In genomic region chr7:29906682-29907058, GRCm38 (mm10) we compare ENCODE assay signal across 8 mouse cellular contexts. TPM values are rescaled to one million over a fixed set of nuclear protein-coding genes. Genes with fewer than 3 reads are reported as not detected.
A peak's percentile ranks its signal among the peaks of the same experiment; 100 is the strongest.
DNase-seq lines count a peak whose midpoint lies in the region; ATAC-seq and TF ChIP-seq lines count a peak whose summit lies in the region.

No protein-coding gene starts in this region.

- peaks cover 16% of the 10 kb centered on the region for H3K4me1 ChIP-seq in embryonic facial prominence, embryonic 14.5 days (ENCODE audit: control insufficient read depth, insufficient read depth, low read length)
- no peaks in the 10 kb centered on the region for H3K4me1 ChIP-seq in intestine, postnatal 0 days (replicated peaks; ENCODE audit: control insufficient read depth, insufficient read depth, low read length)
- H3K4me1 ChIP-seq in midbrain, embryonic 16.5 days (ENCODE audit: control insufficient read depth, insufficient read depth, low read length): peaks cover 30% of the 10 kb centered on the region

- H3K36me3 ChIP-seq in embryonic facial prominence, embryonic 14.5 days (ENCODE audit: control insufficient read depth, insufficient read depth, low read length): peaks cover 21% of the 10 kb centered on the region
- H3K36me3 ChIP-seq in intestine, postnatal 0 days (ENCODE audit: control insufficient read depth, insufficient read depth): no peaks in the 10 kb centered on the region; the same call in 1 of the 2 replicates
- peaks cover 10% of the 10 kb centered on the region for H3K36me3 ChIP-seq in midbrain, embryonic 16.5 days (ENCODE audit: control insufficient read depth, insufficient read depth, low read length)

- H3K27ac ChIP-seq in embryonic facial prominence, embryonic 14.5 days (replicated peaks; ENCODE audit: low read depth, low read length): peak overlapping the region; percentile 95
- H3K27ac ChIP-seq in intestine, postnatal 0 days (ENCODE audit: low read depth, low read length): peak overlapping the region; percentile 87; the same call in 1 of the 2 replicates
- peak overlapping the region; percentile 85 for H3K27ac ChIP-seq in midbrain, embryonic 16.5 days (ENCODE audit: low read length)

- TF ChIP-seq CTCF in intestine, postnatal 0 days (IDR thresholded peaks at IDR 0.05; ENCODE audit: low read depth): no peak

- peak overlapping the region; percentile 70; the same call in 1 of the 2 replicates for H3K9ac ChIP-seq in embryonic facial prominence, embryonic 14.5 days (ENCODE audit: low read depth, low read length)
- 0 out of 2 replicates have a peak overlapping the region, but pooled peaks have one; percentile 68 for H3K9ac ChIP-seq in intestine, postnatal 0 days (ENCODE audit: low read depth, low read length)
- H3K9ac ChIP-seq in midbrain, embryonic 16.5 days (ENCODE audit: low read depth, low read length): peak overlapping the region; percentile 42; the same call in 1 of the 2 replicates

- 25% methylated on average over 8 of the region's 8 CpGs for WGBS in embryonic facial prominence, embryonic 14.5 days
- 21% methylated on average over 8 of the region's 8 CpGs for WGBS in intestine, postnatal 0 days
- WGBS in midbrain, embryonic 16.5 days: 12% methylated on average over 8 of the region's 8 CpGs

- no peaks in the 10 kb centered on the region for H3K9me3 ChIP-seq in embryonic facial prominence, embryonic 14.5 days (ENCODE audit: control insufficient read depth, low read length)
- H3K9me3 ChIP-seq in intestine, postnatal 0 days (ENCODE audit: control insufficient read depth): no peaks in the 10 kb centered on the region
- H3K9me3 ChIP-seq in midbrain, embryonic 16.5 days (replicated peaks; ENCODE audit: control insufficient read depth, low read length, poor library complexity, severe bottlenecking): no peaks in the 10 kb centered on the region

- no peaks in the 10 kb centered on the region for H3K27me3 ChIP-seq in embryonic facial prominence, embryonic 14.5 days (replicated peaks; ENCODE audit: control insufficient read depth, insufficient read depth, low read length)
- H3K27me3 ChIP-seq in intestine, postnatal 0 days (replicated peaks; ENCODE audit: control insufficient read depth, insufficient read depth, low read length): no peaks in the 10 kb centered on the region
- H3K27me3 ChIP-seq in midbrain, embryonic 16.5 days (ENCODE audit: control insufficient read depth, insufficient read depth, low read depth, low read length): no peaks in the 10 kb centered on the region

- 0 out of 2 replicates have a peak, but pooled peaks have one; percentile 2 for ATAC-seq in embryonic facial prominence, embryonic 14.5 days (ENCODE audit: low read depth)
- ATAC-seq in intestine, postnatal 0 days: no peak
- ATAC-seq in midbrain, embryonic 16.5 days: 0 out of 2 replicates have a peak, but pooled peaks have one; percentile 27
- ATAC-seq in frontal cortex, adult (ENCODE audit: low TSS enrichment): no peak; the same call in 1 of the 2 replicates

- peak overlapping the region; percentile 61 for H3K4me3 ChIP-seq in embryonic facial prominence, embryonic 14.5 days (ENCODE audit: low read depth, low read length)
- H3K4me3 ChIP-seq in intestine, postnatal 0 days (ENCODE audit: low read depth, low read length): peak overlapping the region; percentile 64
- peak overlapping the region; percentile 70 for H3K4me3 ChIP-seq in midbrain, embryonic 16.5 days (ENCODE audit: low read depth, low read length)

- H3K4me2 ChIP-seq in embryonic facial prominence, embryonic 14.5 days (ENCODE audit: low read depth, low read length): peak overlapping the region; percentile 63
- peak overlapping the region; percentile 71 for H3K4me2 ChIP-seq in intestine, postnatal 0 days (replicated peaks; ENCODE audit: low read depth)
- H3K4me2 ChIP-seq in midbrain, embryonic 16.5 days (ENCODE audit: low read length): peak overlapping the region; percentile 60

- peak; percentile 10 to 20 for DNase-seq in layer of hippocampus, postnatal 14 days (ENCODE audit: low spot score in 2 of 2)
- no peak for DNase-seq in layer of hippocampus, adult 9-10 months (ENCODE audit: low spot score)
- DNase-seq in embryonic facial prominence, embryonic 14.5 days (ENCODE audit: low spot score): no peak
- DNase-seq in adrenal gland, adult 18-20 months (ENCODE audit: low spot score in 2 of 2): no peak
- DNase-seq in T-cell, adult 2 months (ENCODE audit: low spot score): no peak

RNA-seq across cellular contexts. Expression of gene Zfp27, which starts 0.3 kb away (rescaled TPM):
- total RNA-seq in layer of hippocampus, postnatal 14 days (2021): 10 to 100 TPM; 19.9 to 20.1 TPM
- polyA plus RNA-seq in embryonic facial prominence, embryonic 14.5 days (2014; fragmentation: Nextera tagmentation; extraction: Ambion mirVana): 12.0 and 13.7 TPM in 2 replicates
- 3.2 TPM in 2 replicates for polyA plus RNA-seq in intestine, postnatal 0 days (2015; fragmentation: Nextera tagmentation; extraction: Ambion mirVana)
- polyA plus RNA-seq in midbrain, embryonic 16.5 days (2015; fragmentation: Nextera tagmentation; extraction: Ambion mirVana): 14.0 and 14.7 TPM in 2 replicates
- 10 to 100 TPM in 1 of 2 experiments, 1 to 10 TPM in 1; 9.2 to 10.2 TPM for total RNA-seq in adrenal gland, adult 18-20 months (2021)

RNA-seq across cellular contexts. Expression of gene Zfp383, which starts 1.4 kb away (rescaled TPM):
- total RNA-seq in layer of hippocampus, postnatal 14 days (2021): 1 to 10 TPM; 8.2 to 9.4 TPM
- polyA plus RNA-seq in embryonic facial prominence, embryonic 14.5 days (2014; fragmentation: Nextera tagmentation; extraction: Ambion mirVana): 9.9 and 10.1 TPM in 2 replicates
- 1.4 and 1.8 TPM in 2 replicates for polyA plus RNA-seq in intestine, postnatal 0 days (2015; fragmentation: Nextera tagmentation; extraction: Ambion mirVana)
- polyA plus RNA-seq in midbrain, embryonic 16.5 days (2015; fragmentation: Nextera tagmentation; extraction: Ambion mirVana): 7.4 and 7.7 TPM in 2 replicates
- 1 to 10 TPM; 5.2 to 5.8 TPM for total RNA-seq in adrenal gland, adult 18-20 months (2021)

RNA-seq across cellular contexts. Expression of gene Zfp420, which starts 46.9 kb away (rescaled TPM):
- 10 to 100 TPM; 13.5 to 14.8 TPM for total RNA-seq in layer of hippocampus, postnatal 14 days (2021)
- 6.4 and 7.1 TPM in 2 replicates for polyA plus RNA-seq in embryonic facial prominence, embryonic 14.5 days (2014; fragmentation: Nextera tagmentation; extraction: Ambion mirVana)
- polyA plus RNA-seq in intestine, postnatal 0 days (2015; fragmentation: Nextera tagmentation; extraction: Ambion mirVana): 1.4 and 1.5 TPM in 2 replicates
- polyA plus RNA-seq in midbrain, embryonic 16.5 days (2015; fragmentation: Nextera tagmentation; extraction: Ambion mirVana): 23.7 and 26.7 TPM in 2 replicates
- 1 to 10 TPM; 6.3 to 6.8 TPM for total RNA-seq in adrenal gland, adult 18-20 months (2021)

RNA-seq across cellular contexts. Expression of gene Zfp74, which starts 47.2 kb away (rescaled TPM):
- total RNA-seq in layer of hippocampus, postnatal 14 days (2021): 10 to 100 TPM; 17.3 to 17.8 TPM
- 8.9 and 10.3 TPM in 2 replicates for polyA plus RNA-seq in embryonic facial prominence, embryonic 14.5 days (2014; fragmentation: Nextera tagmentation; extraction: Ambion mirVana)
- polyA plus RNA-seq in intestine, postnatal 0 days (2015; fragmentation: Nextera tagmentation; extraction: Ambion mirVana): 2.6 and 2.8 TPM in 2 replicates
- 24.4 and 26.7 TPM in 2 replicates for polyA plus RNA-seq in midbrain, embryonic 16.5 days (2015; fragmentation: Nextera tagmentation; extraction: Ambion mirVana)
- total RNA-seq in adrenal gland, adult 18-20 months (2021): 10 to 100 TPM in 1 of 2 experiments, 1 to 10 TPM in 1; 8.6 to 10.0 TPM

RNA-seq across cellular contexts. Expression of gene Zfp940, which starts 53.2 kb away (rescaled TPM):
- total RNA-seq in layer of hippocampus, postnatal 14 days (2021): 10 to 100 TPM; 16.5 to 18.0 TPM
- 3.6 and 4.4 TPM in 2 replicates for polyA plus RNA-seq in embryonic facial prominence, embryonic 14.5 days (2014; fragmentation: Nextera tagmentation; extraction: Ambion mirVana)
- 0.98 and 0.99 TPM in 2 replicates for polyA plus RNA-seq in intestine, postnatal 0 days (2015; fragmentation: Nextera tagmentation; extraction: Ambion mirVana)
- 17.4 and 17.9 TPM in 2 replicates for polyA plus RNA-seq in midbrain, embryonic 16.5 days (2015; fragmentation: Nextera tagmentation; extraction: Ambion mirVana)
- 1 to 10 TPM in 1 of 2 experiments, under 1 TPM in 1; 0.53 to 2.2 TPM for total RNA-seq in adrenal gland, adult 18-20 months (2021)

Comparison
In these comparisons a context has a peak if more than half of its experiments do, and no peak if none do; other contexts are left out.
1. DNase-seq: peak in layer of hippocampus, postnatal 14 days (2 of 2); none in layer of hippocampus, adult 9-10 months (single experiment), embryonic facial prominence, embryonic 14.5 days (single experiment), adrenal gland, adult 18-20 months (0 of 2) and T-cell, adult 2 months (single experiment).
2. ATAC-seq: peak in embryonic facial prominence, embryonic 14.5 days (single experiment) and midbrain, embryonic 16.5 days (single experiment); none in intestine, postnatal 0 days (single experiment) and frontal cortex, adult (single experiment).
3. Peak in every context shown above with its lines, with median percentiles within 50 percentile points of each other: H3K27ac ChIP-seq, H3K4me2 ChIP-seq, H3K4me3 ChIP-seq and H3K9ac ChIP-seq.